Mouse (Mus musculus) heart, embryonic 11.5 days (tissue): ENCODE measurements around the gene Gm7247. TPM values are rescaled to one million over a fixed set of nuclear protein-coding genes. Genes with fewer than 3 reads are reported as not detected.
"Not testable (repeated sequence)": the region's sequence is repeated elsewhere in the genome, so short reads cannot be mapped to it uniquely, and the experiment has no call there.

Experiments used
- ATAC-seq: fragments of 200-750 bp; cut with Nextera tagmentation; replicated peaks from 2 replicates; pipeline ENCODE4 v1.8.0; 2017; ENCODE audit warnings: moderate library complexity; ENCODE audit not compliant: insufficient number of reproducible peaks, low FRiP score, low TSS enrichment
- H3K27ac ChIP-seq: fragments of 300-500 bp; sonication (generic); 2 replicates; pipeline ENCODE4 v1.5.1; 2014; ENCODE audit warnings: mild to moderate bottlenecking, low read depth, low read length
- H3K27me3 ChIP-seq: fragments of 300-500 bp; sonication (generic); 2 replicates; pipeline ENCODE4 v1.6.1; 2014; ENCODE audit warnings: mild to moderate bottlenecking, low read length, mixed read lengths; ENCODE audit not compliant: control insufficient read depth, insufficient read depth
- H3K36me3 ChIP-seq: fragments of 300-500 bp; sonication (generic); 2 replicates; pipeline ENCODE4 v1.6.1; 2014; ENCODE audit warnings: mild to moderate bottlenecking, low read length, moderate library complexity, mixed read lengths; ENCODE audit not compliant: control insufficient read depth, insufficient read depth
- H3K4me1 ChIP-seq: fragments of 300-500 bp; sonication (generic); 2 replicates; pipeline ENCODE4 v1.6.1; 2014; ENCODE audit warnings: low read length; ENCODE audit not compliant: control insufficient read depth, insufficient read depth
- H3K4me2 ChIP-seq: fragments of 300-500 bp; sonication (generic); 2 replicates; pipeline ENCODE4 v1.6.1; 2014; ENCODE audit warnings: mild to moderate bottlenecking, moderate library complexity
- H3K4me3 ChIP-seq: fragments of 300-500 bp; sonication (generic); 2 replicates; pipeline ENCODE4 v1.5.1; 2014; ENCODE audit warnings: low read depth, low read length
- H3K9ac ChIP-seq: fragments of 300-500 bp; sonication (generic); 2 replicates; pipeline ENCODE4 v1.6.1; 2014; ENCODE audit warnings: mild to moderate bottlenecking, low read depth, low read length, moderate library complexity
- H3K9me3 ChIP-seq: fragments of 300-500 bp; sonication (generic); replicated peaks from 2 replicates; pipeline ENCODE4 v1.6.1; 2016; ENCODE audit warnings: low read length; ENCODE audit not compliant: control insufficient read depth
- WGBS: fragments of 180-500 bp; shearing (Covaris S2); extraction: QIAGEN DNeasy Blood & Tissue Kit; methylation state at CpG from one replicate; pipeline ENCODE4 v1.1.7; 2014; ENCODE audit not compliant: insufficient replicate concordance; 5-methylcytosine and 5-hydroxymethylcytosine counted together
- polyA plus RNA-seq: library from polyadenylated mRNA; unstranded; fragments of >200 nt; fragmentation: Nextera tagmentation; extraction: Ambion mirVana; gene quantifications from 2 replicates; pipeline ENCODE4 v1.2.1, GENCODE M21; 2014

Gm7247 gene
- polyA plus RNA-seq, 1 experiment from 2014 or later = not detected

DNA sequence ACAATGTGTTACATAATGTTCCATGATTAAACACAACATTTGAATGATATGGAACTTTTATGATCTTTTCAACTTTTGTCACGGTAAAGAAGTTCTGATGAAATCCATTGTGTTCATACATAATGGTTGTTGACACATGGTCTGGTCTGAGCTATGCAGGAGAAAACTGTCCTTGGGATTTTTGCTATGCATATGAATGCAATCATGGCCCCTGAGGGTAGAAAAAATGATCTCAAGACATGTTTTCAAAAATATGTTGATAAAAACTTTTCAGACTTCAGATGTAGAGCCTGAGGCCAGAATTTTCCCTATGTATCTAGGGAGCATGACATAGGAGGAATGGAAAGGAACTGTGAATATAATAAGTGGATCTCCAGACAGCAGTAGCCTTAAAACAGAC, 49.0 kb downstream of the Gm7247 start, which contains the start of gene Vmn2r88:
Gene Vmn2r88, plus strand, starts transcription at position 301 of the 400 bp plus-strand sequence.
- no peak within 1 kb of the TSS for H3K4me3 ChIP-seq
- no peak within 1 kb of the TSS for H3K27ac ChIP-seq
- H3K4me2 ChIP-seq = no peak within 1 kb of the TSS
- H3K4me1 ChIP-seq = no peaks in the 10 kb centered on the region
- H3K9me3 ChIP-seq = no peaks in the 10 kb centered on the region
- WGBS = 79% methylated on average over 1 of the region's 1 CpGs
- no peaks in the 10 kb centered on the region for H3K27me3 ChIP-seq
- ATAC-seq = no peak
- H3K9ac ChIP-seq = no peak within 1 kb of the TSS
- no peaks in the 10 kb centered on the region for H3K36me3 ChIP-seq

GRCm38 (mm10) chr14:51423885-51424284, 62.3 kb downstream of the Gm7247 start:
- Histone ChIP-seq H3K27ac (no peak overlapping the region), H3K4me2 (no peak overlapping the region), H3K27me3 (no peaks in the 10 kb centered on the region), H3K9me3 (no peaks in the 10 kb centered on the region), H3K4me1 (no peaks in the 10 kb centered on the region), H3K36me3 (no peaks in the 10 kb centered on the region), H3K9ac (no peak overlapping the region), H3K4me3 (no peak overlapping the region)
- WGBS = 58% methylated on average over 2 of the region's 2 CpGs
- no peak for ATAC-seq

- not testable (repeated sequence) for H3K27me3 ChIP-seq, H3K9ac ChIP-seq, H3K36me3 ChIP-seq, H3K4me2 ChIP-seq, ATAC-seq, H3K4me1 ChIP-seq, H3K27ac ChIP-seq, H3K9me3 ChIP-seq, H3K4me3 ChIP-seq
Observed at GRCm38 (mm10) chr14:51430138-51430537, 68.6 kb downstream of the Gm7247 start.

- no peaks in the 10 kb centered on the region for H3K27me3 ChIP-seq
- peaks cover 19% of the 10 kb centered on the region for H3K9me3 ChIP-seq
- no peak overlapping the region for H3K4me2 ChIP-seq
- H3K36me3 ChIP-seq = no peaks in the 10 kb centered on the region
- 87% methylated on average over 16 of the region's 16 CpGs for WGBS
- no peak overlapping the region for H3K4me3 ChIP-seq
- H3K27ac ChIP-seq = no peak overlapping the region
- no peaks in the 10 kb centered on the region for H3K4me1 ChIP-seq
- ATAC-seq = peak; percentile 22; the same call in 1 of the 2 replicates
- H3K9ac ChIP-seq = no peak overlapping the region
Observed at GRCm38 (mm10) chr14:51434546-51434945, 73.0 kb downstream of the Gm7247 start.

- H3K27me3 ChIP-seq = no peaks in the 10 kb centered on the region
- no peak overlapping the region for H3K4me3 ChIP-seq
- no peaks in the 10 kb centered on the region for H3K36me3 ChIP-seq
- 92% methylated on average over 26 of the region's 26 CpGs for WGBS
- peaks cover 19% of the 10 kb centered on the region for H3K9me3 ChIP-seq
- H3K27ac ChIP-seq = no peak overlapping the region
- no peak for ATAC-seq
- no peak overlapping the region for H3K9ac ChIP-seq
- H3K4me2 ChIP-seq = no peak overlapping the region
- no peaks in the 10 kb centered on the region for H3K4me1 ChIP-seq
Observed at GRCm38 (mm10) chr14:51435020-51435419, 73.5 kb downstream of the Gm7247 start.

- Histone ChIP-seq H3K36me3 (no peaks in the 10 kb centered on the region), H3K4me2 (no peak overlapping the region), H3K4me1 (no peaks in the 10 kb centered on the region), H3K4me3 (no peak overlapping the region), H3K9me3 (peaks cover 19% of the 10 kb centered on the region), H3K27ac (no peak overlapping the region), H3K27me3 (no peaks in the 10 kb centered on the region), H3K9ac (no peak overlapping the region)
- WGBS = 82% methylated on average over 4 of the region's 4 CpGs
- no peak for ATAC-seq
Observed at GRCm38 (mm10) chr14:51438955-51439354, 77.4 kb downstream of the Gm7247 start.

DNA sequence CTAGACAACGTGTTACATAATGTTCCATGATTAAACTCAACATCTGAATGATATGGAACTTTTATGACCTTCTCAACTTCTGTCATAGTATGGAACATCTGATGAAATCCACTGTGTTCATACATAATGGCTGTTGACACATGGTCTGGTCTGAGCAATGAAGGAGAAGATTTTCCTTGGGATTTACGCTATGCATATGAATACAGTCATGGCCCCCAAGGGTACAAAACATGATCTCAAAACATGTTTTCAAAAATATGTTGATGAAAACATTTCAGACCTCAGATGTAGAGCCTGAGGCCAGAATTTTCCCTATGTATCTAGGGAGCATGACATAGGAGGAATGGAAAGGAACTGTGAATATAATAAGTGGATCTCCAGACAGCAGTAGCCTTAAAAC, 90.0 kb downstream of the Gm7247 start, which contains the start of gene Vmn2r89:
Gene Vmn2r89, plus strand, starts transcription at position 301 of the 400 bp plus-strand sequence.
- not testable (repeated sequence) for H3K27ac ChIP-seq, H3K4me2 ChIP-seq, H3K27me3 ChIP-seq, H3K9me3 ChIP-seq, H3K4me1 ChIP-seq, H3K4me3 ChIP-seq, H3K36me3 ChIP-seq, H3K9ac ChIP-seq, ATAC-seq
- WGBS = 76% methylated on average over 2 of the region's 2 CpGs

- H3K27ac ChIP-seq, ATAC-seq: not testable (repeated sequence)
- WGBS = 81% methylated on average over 10 of the region's 10 CpGs
Observed at GRCm38 (mm10) chr14:51480278-51480677, 118.7 kb downstream of the Gm7247 start.

DNA sequence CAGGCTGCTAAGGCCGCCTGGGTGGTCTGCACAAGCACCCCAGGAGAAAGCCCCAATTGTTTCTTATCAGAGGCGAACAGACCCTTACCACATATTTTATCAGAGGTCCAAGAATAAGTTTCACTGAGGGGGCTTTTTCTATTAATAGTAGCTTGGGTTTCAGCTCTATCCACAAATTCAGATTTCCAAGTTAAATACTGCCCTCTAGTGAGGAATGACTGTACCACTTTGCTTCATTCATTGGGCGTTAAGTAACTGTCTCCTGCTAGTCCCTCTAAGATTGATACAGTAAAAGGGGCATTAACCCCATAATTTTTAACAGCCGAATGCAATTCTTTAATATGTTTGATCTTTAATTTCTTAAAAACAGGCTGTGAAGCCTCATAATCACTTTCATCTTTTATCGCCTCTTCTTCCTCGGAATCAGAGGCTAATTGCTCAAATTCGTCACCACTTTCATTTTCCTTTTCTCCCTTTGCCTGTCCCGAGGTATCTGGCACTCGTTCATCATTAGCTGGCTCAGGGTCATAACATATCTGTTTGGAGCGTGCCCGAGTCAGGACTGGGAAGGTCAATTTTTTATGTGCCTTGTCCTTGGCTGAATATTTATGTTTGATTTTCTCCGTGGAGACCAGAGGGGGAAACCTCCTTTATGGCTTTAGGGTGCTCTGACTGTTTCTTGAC, 119.9 kb downstream of the Gm7247 start:
- WGBS = 82% methylated on average over 12 of the region's 12 CpGs
- H3K4me3 ChIP-seq, H3K4me2 ChIP-seq, ATAC-seq, H3K36me3 ChIP-seq, H3K27me3 ChIP-seq, H3K4me1 ChIP-seq, H3K27ac ChIP-seq, H3K9me3 ChIP-seq, H3K9ac ChIP-seq: not testable (repeated sequence)

More at GRCm38 (mm10) chr14:51480278-51480677, 118.7 kb downstream of the Gm7247 start:
- not testable (repeated sequence) for H3K4me3 ChIP-seq, H3K27me3 ChIP-seq, H3K4me2 ChIP-seq, H3K9ac ChIP-seq, H3K4me1 ChIP-seq, H3K36me3 ChIP-seq, H3K9me3 ChIP-seq
